Comparison of ENCODE assay signal across 35 mouse cellular contexts in the genomic region with DNA sequence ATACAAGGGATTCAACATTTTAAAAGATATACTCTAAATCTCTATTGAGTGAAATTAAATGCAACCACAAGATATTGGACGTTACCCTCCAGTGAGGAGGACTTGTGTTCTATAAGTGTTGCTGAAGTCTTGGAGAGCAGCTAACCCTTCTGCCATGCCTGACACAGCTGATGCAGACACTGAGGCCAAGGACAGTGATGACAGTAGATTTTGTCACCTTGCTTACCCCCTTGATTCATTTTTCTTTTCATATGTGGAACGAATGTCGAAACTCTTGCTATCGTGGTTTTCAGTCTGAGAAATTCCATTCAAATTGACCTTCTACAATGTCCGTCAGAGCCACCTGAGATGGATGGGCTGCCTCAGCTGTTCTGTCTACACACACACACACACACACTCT. TPM values are rescaled to one million over a fixed set of nuclear protein-coding genes. Genes with fewer than 3 reads are reported as not detected.
"Had no signal": no experiment of that assay in that cellular context is flagged by ENCODE, and none has a peak within 500 bp of the region (broad histone marks: within the 10 kb centered on the region; RNA-seq: fewer than 3 reads in every experiment).

No protein-coding gene starts in this region.

- H3K27me3 ChIP-seq: heart, embryonic 13.5 days; heart, embryonic 15.5 days; hindbrain, embryonic 12.5 days; hindbrain, embryonic 13.5 days; hindbrain, embryonic 15.5 days; intestine, embryonic 15.5 days; kidney, embryonic 15.5 days had no signal

- DNase-seq: heart, postnatal 10 days; heart, postnatal 14 days; heart, postnatal 36 days; heart, postnatal 4 days; kidney, adult 11 months; kidney, adult 18-20 months; kidney, adult 2 months; kidney, adult 8-10 months; kidney, adult 9 months; kidney, postnatal 10 days; kidney, postnatal 14 days; kidney, postnatal 25 days; kidney, postnatal 36 days; kidney, postnatal 4 days; layer of hippocampus, adult 9-11 months; layer of hippocampus, postnatal 36 days had no signal

- H3K9ac ChIP-seq: heart, embryonic 13.5 days; heart, embryonic 15.5 days; hindbrain, embryonic 12.5 days; hindbrain, embryonic 13.5 days; hindbrain, embryonic 14.5 days; hindbrain, embryonic 15.5 days; intestine, embryonic 15.5 days; kidney, embryonic 15.5 days had no signal

- H3K4me2 ChIP-seq: heart, embryonic 13.5 days; heart, embryonic 15.5 days; hindbrain, embryonic 12.5 days; hindbrain, embryonic 13.5 days; hindbrain, embryonic 14.5 days; hindbrain, embryonic 15.5 days; intestine, embryonic 15.5 days; kidney, embryonic 15.5 days had no signal

- H3K27ac ChIP-seq: heart, embryonic 13.5 days; heart, embryonic 15.5 days; hindbrain, embryonic 10.5 days; hindbrain, embryonic 12.5 days; hindbrain, embryonic 13.5 days; hindbrain, embryonic 14.5 days; hindbrain, embryonic 15.5 days; hindbrain, postnatal 0 days; intestine, embryonic 15.5 days; kidney, embryonic 15.5 days; kidney, postnatal 0 days; layer of hippocampus, adult 2 months; left cerebral cortex, adult 2 months had no signal

- H3K4me1 ChIP-seq: hindbrain, embryonic 13.5 days; intestine, embryonic 15.5 days had no signal

- H3K36me3 ChIP-seq: heart, embryonic 13.5 days; heart, embryonic 15.5 days; hindbrain, embryonic 10.5 days; hindbrain, embryonic 12.5 days; hindbrain, embryonic 13.5 days; hindbrain, embryonic 15.5 days; intestine, embryonic 15.5 days; kidney, embryonic 15.5 days had no signal

- H3K9me3 ChIP-seq: heart, embryonic 13.5 days; heart, embryonic 15.5 days; hindbrain, embryonic 10.5 days; hindbrain, embryonic 12.5 days; hindbrain, embryonic 13.5 days; hindbrain, embryonic 15.5 days; intestine, embryonic 15.5 days; kidney, embryonic 15.5 days had no signal

- ATAC-seq: hindbrain, embryonic 16.5 days; hindbrain, postnatal 0 days; inflammation-experienced regulatory T-cells, adult 6 months; intestine, embryonic 15.5 days; intestine, embryonic 16.5 days; intestine, postnatal 0 days had no signal

- H3K4me3 ChIP-seq: heart, embryonic 13.5 days; heart, embryonic 15.5 days; hindbrain, embryonic 10.5 days; hindbrain, embryonic 12.5 days; hindbrain, embryonic 13.5 days; hindbrain, embryonic 15.5 days; intestine, embryonic 15.5 days; kidney, embryonic 15.5 days; layer of hippocampus, adult 2 months; left cerebral cortex, adult 2 months had no signal

RNA-seq across cellular contexts. Expression of a gene that starts 53.4 kb away (rescaled TPM):
- total RNA-seq: hematopoietic stem cell, adult 5-6 weeks had no signal
- polyA plus RNA-seq: heart, embryonic 14.5 days; inflammation-experienced regulatory T-cells, adult 6 months had no signal
